Mouse (Mus musculus) stomach, embryonic 14.5 days (tissue): ENCODE results near the gene Sox5. TPM values are rescaled to one million over a fixed set of nuclear protein-coding genes. Genes with fewer than 3 reads are reported as not detected.

ENCODE experiments used
- ATAC-seq: fragments of 200-750 bp; cut with Nextera tagmentation; 2 replicates; pipeline ENCODE4 v1.8.0; 2017; ENCODE audit warnings: low read depth, moderate TSS enrichment; ENCODE audit not compliant: insufficient number of reproducible peaks, insufficient read depth, low FRiP score
- H3K27ac ChIP-seq: fragments of 300-500 bp; sonication (generic); 2 replicates; pipeline ENCODE4 v1.5.1; 2014; ENCODE audit warnings: mild to moderate bottlenecking, low read length, moderate library complexity, mixed read lengths
- H3K27me3 ChIP-seq: fragments of 300-500 bp; sonication (generic); 2 replicates; pipeline ENCODE4 v1.6.1; 2014; ENCODE audit warnings: low read length, control low read depth, mixed read lengths; ENCODE audit not compliant: control insufficient read depth, insufficient read depth
- H3K36me3 ChIP-seq: fragments of 300-500 bp; sonication (generic); 2 replicates; pipeline ENCODE4 v1.6.1; 2014; ENCODE audit warnings: mild to moderate bottlenecking, control low read depth, low read length, moderate library complexity, mixed read lengths; ENCODE audit not compliant: control insufficient read depth, insufficient read depth
- H3K4me1 ChIP-seq: fragments of 300-500 bp; sonication (generic); 2 replicates; pipeline ENCODE4 v1.6.1; 2014; ENCODE audit warnings: low read length, control low read depth, mixed read lengths; ENCODE audit not compliant: control insufficient read depth, insufficient read depth
- H3K4me2 ChIP-seq: fragments of 300-500 bp; sonication (generic); replicated peaks from 2 replicates; pipeline ENCODE4 v1.6.1; 2014; ENCODE audit warnings: low read depth, low read length, control low read depth
- H3K4me3 ChIP-seq: fragments of 300-500 bp; sonication (generic); 2 replicates; pipeline ENCODE4 v1.5.1; 2014; ENCODE audit warnings: low read depth, low read length, control low read depth
- H3K9ac ChIP-seq: fragments of 300-500 bp; sonication (generic); replicated peaks from 2 replicates; pipeline ENCODE4 v1.6.1; 2014; ENCODE audit warnings: low read depth, mild to moderate bottlenecking, control low read depth, low read length, moderate library complexity, mixed read lengths
- H3K9me3 ChIP-seq: fragments of 300-500 bp; sonication (generic); 2 replicates; pipeline ENCODE4 v1.6.1; 2016; ENCODE audit warnings: low read depth, low read length, control low read depth; ENCODE audit not compliant: control insufficient read depth
- WGBS: fragments of 180-500 bp; shearing (Covaris S2); extraction: QIAGEN DNeasy Blood & Tissue Kit; methylation state at CpG from one replicate; pipeline ENCODE4 v1.1.7; 2014; 5-methylcytosine and 5-hydroxymethylcytosine counted together
- polyA plus RNA-seq: library from polyadenylated mRNA; unstranded; fragments of >200 nt; fragmentation: Nextera tagmentation; extraction: Ambion mirVana; gene quantifications from 2 replicates; pipeline ENCODE4 v1.2.1, GENCODE M21; 2014

Gene Sox5
- polyA plus RNA-seq, 1 experiment from 2014 or later, result 30.3 TPM

- no peaks in the 10 kb centered on the region for H3K9me3 ChIP-seq
- H3K27ac ChIP-seq, result no peak overlapping the region
- H3K4me1 ChIP-seq, result no peaks in the 10 kb centered on the region
- H3K4me2 ChIP-seq, result no peak overlapping the region
- H3K9ac ChIP-seq, result no peak overlapping the region
- H3K36me3 ChIP-seq, result no peaks in the 10 kb centered on the region
- WGBS, result 59% methylated on average over 18 of the region's 18 CpGs
- no peak for ATAC-seq
- no peak overlapping the region for H3K4me3 ChIP-seq
- no peaks in the 10 kb centered on the region for H3K27me3 ChIP-seq
These were observed 530.3 kb downstream of the Sox5 start for GRCm38 (mm10) chr6:144251222-144252170.

GRCm38 (mm10) chr6:144250625-144251181 lies 531.1 kb downstream of the Sox5 start:
- Histone ChIP-seq H3K4me3 (no peak overlapping the region), H3K27ac (no peak overlapping the region), H3K36me3 (no peaks in the 10 kb centered on the region), H3K27me3 (no peaks in the 10 kb centered on the region), H3K9ac (no peak overlapping the region), H3K4me1 (no peaks in the 10 kb centered on the region), H3K9me3 (no peaks in the 10 kb centered on the region), H3K4me2 (no peak overlapping the region)
- 54% methylated on average over 6 of the region's 6 CpGs for WGBS
- ATAC-seq, result no peak

GRCm38 (mm10) chr6:144236581-144236980 lies 545.2 kb downstream of the Sox5 start:
- no peaks in the 10 kb centered on the region for H3K9me3 ChIP-seq
- H3K36me3 ChIP-seq, result no peaks in the 10 kb centered on the region
- no peaks in the 10 kb centered on the region for H3K4me1 ChIP-seq
- no peak for ATAC-seq
- WGBS, result 76% methylated on average over 11 of the region's 11 CpGs
- no peaks in the 10 kb centered on the region for H3K27me3 ChIP-seq
- H3K4me3 ChIP-seq, result no peak overlapping the region
- no peak overlapping the region for H3K9ac ChIP-seq
- H3K4me2 ChIP-seq, result no peak overlapping the region
- no peak overlapping the region for H3K27ac ChIP-seq

GRCm38 (mm10) chr6:144203970-144204369 lies 577.8 kb downstream of the Sox5 start:
- 55% methylated on average over 8 of the region's 8 CpGs for WGBS
- Histone ChIP-seq H3K9me3 (no peaks in the 10 kb centered on the region), H3K36me3 (no peaks in the 10 kb centered on the region), H3K4me2 (no peak overlapping the region), H3K27ac (no peak overlapping the region), H3K4me1 (no peaks in the 10 kb centered on the region), H3K4me3 (no peak overlapping the region), H3K27me3 (no peaks in the 10 kb centered on the region), H3K9ac (no peak overlapping the region)
- ATAC-seq, result no peak

- Histone ChIP-seq H3K9me3 (no peaks in the 10 kb centered on the region), H3K9ac (no peak overlapping the region), H3K36me3 (no peaks in the 10 kb centered on the region), H3K4me1 (no peaks in the 10 kb centered on the region), H3K27ac (no peak overlapping the region), H3K27me3 (no peaks in the 10 kb centered on the region), H3K4me2 (peak overlapping the region; percentile 28; the same call in 1 of the 2 replicates), H3K4me3 (no peak overlapping the region)
- ATAC-seq, result no peak
- WGBS, result 28% methylated on average over 12 of the region's 12 CpGs
These were observed 578.8 kb downstream of the Sox5 start for GRCm38 (mm10) chr6:144203013-144203412.

GRCm38 (mm10) chr6:144201402-144202040 lies 580.3 kb downstream of the Sox5 start:
- no peaks in the 10 kb centered on the region for H3K9me3 ChIP-seq
- no peaks in the 10 kb centered on the region for H3K36me3 ChIP-seq
- no peaks in the 10 kb centered on the region for H3K4me1 ChIP-seq
- H3K27ac ChIP-seq, result no peak overlapping the region
- 83% methylated on average over 5 of the region's 5 CpGs for WGBS
- no peak overlapping the region for H3K4me2 ChIP-seq
- no peak for ATAC-seq
- no peak overlapping the region for H3K9ac ChIP-seq
- H3K4me3 ChIP-seq, result no peak overlapping the region
- H3K27me3 ChIP-seq, result no peaks in the 10 kb centered on the region

GRCm38 (mm10) chr6:144197209-144198119 lies 584.3 kb downstream of the Sox5 start:
- Histone ChIP-seq H3K27ac (no peak overlapping the region), H3K4me3 (no peak overlapping the region), H3K4me1 (no peaks in the 10 kb centered on the region), H3K27me3 (no peaks in the 10 kb centered on the region), H3K36me3 (no peaks in the 10 kb centered on the region), H3K4me2 (no peak overlapping the region), H3K9me3 (no peaks in the 10 kb centered on the region), H3K9ac (no peak overlapping the region)
- WGBS, result 81% methylated on average over 16 of the region's 16 CpGs
- no peak for ATAC-seq

DNA sequence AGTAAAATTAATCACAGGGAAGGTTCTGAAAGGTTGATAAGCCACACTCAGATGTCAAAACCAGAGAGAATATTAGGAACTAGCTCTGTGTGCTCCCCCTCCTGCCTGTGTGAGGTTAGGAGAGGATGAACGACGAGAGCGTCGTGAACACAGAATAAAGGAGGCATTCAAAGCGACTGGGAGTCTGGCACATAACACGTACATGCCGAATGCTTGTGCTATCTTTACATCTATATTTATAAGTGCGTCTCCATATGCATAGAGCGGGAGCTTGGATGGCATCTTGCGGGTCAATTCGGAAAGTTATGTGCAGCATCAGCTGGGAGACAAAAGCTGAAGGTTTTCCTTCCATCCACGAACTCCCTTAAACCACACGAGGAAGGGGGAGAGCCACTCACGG lies 585.8 kb downstream of the Sox5 start:
- ATAC-seq, result no peak

More for the DNA sequence above, 585.8 kb downstream of the Sox5 start:
- no peaks in the 10 kb centered on the region for H3K27me3 ChIP-seq
- no peaks in the 10 kb centered on the region for H3K4me1 ChIP-seq
- no peak overlapping the region for H3K9ac ChIP-seq
- no peak overlapping the region for H3K4me2 ChIP-seq
- WGBS, result 78% methylated on average over 14 of the region's 14 CpGs
- no peak overlapping the region for H3K4me3 ChIP-seq
- H3K27ac ChIP-seq, result no peak overlapping the region
- no peaks in the 10 kb centered on the region for H3K36me3 ChIP-seq
- H3K9me3 ChIP-seq, result peaks cover 3% of the 10 kb centered on the region; the same call in 1 of the 2 replicates
